Mouse (Mus musculus) megakaryocyte, embryonic 14.5 days (primary cell): Measurements from ENCODE around the gene BC048562.

Experiments used
- FLI1 ChIP-seq: IDR thresholded peaks from 2 replicates; pipeline ENCODE4 v1.6.1; 2012; ENCODE audit warnings: low read length, inconsistent platforms, mixed read lengths
- GATA1 ChIP-seq: IDR thresholded peaks from 3 replicates; pipeline ENCODE4 v1.6.1; 2012; ENCODE audit warnings: mixed read lengths, low read length, inconsistent platforms, borderline replicate concordance

- TF ChIP-seq GATA1 (no peak), FLI1 (no peak)
Measured at GRCm38 (mm10) chr9:108409535-108409934, 26.7 kb upstream of the BC048562 start.
